Comparison of ENCODE assay signal across 15 mouse cellular contexts in genomic region chr2:7236452-7236851, GRCm38 (mm10).
"Had no signal": no experiment of that assay in that cellular context is flagged by ENCODE, and none has a peak within 500 bp of the region (broad histone marks: within the 10 kb centered on the region; RNA-seq: fewer than 3 reads in every experiment).

No protein-coding gene starts in this region.

- H3K36me3 ChIP-seq: lung, embryonic 15.5 days; midbrain, embryonic 13.5 days; midbrain, embryonic 15.5 days; neural tube, embryonic 12.5 days had no signal

- H3K4me2 ChIP-seq: lung, embryonic 15.5 days; midbrain, embryonic 11.5 days; midbrain, embryonic 13.5 days; midbrain, embryonic 15.5 days; neural tube, embryonic 12.5 days had no signal

- DNase-seq: liver, postnatal 0 days; lung, adult 2 months; lung, postnatal 14 days; lung, postnatal 36 days; thymus, adult 18-20 months; thymus, postnatal 14 days; thymus, postnatal 36 days had no signal

- H3K4me3 ChIP-seq: lung, embryonic 15.5 days; megakaryocyte, embryonic 14.5 days; midbrain, embryonic 13.5 days; midbrain, embryonic 15.5 days; neural tube, embryonic 12.5 days had no signal

- H3K27me3 ChIP-seq: lung, embryonic 15.5 days; megakaryocyte, embryonic 14.5 days; midbrain, embryonic 13.5 days; midbrain, embryonic 15.5 days; neural tube, embryonic 12.5 days had no signal

- H3K4me1 ChIP-seq: lung, embryonic 15.5 days; megakaryocyte, embryonic 14.5 days; midbrain, embryonic 15.5 days; neural tube, embryonic 12.5 days had no signal

- H3K27ac ChIP-seq: lung, embryonic 15.5 days; macrophage; midbrain, embryonic 13.5 days; midbrain, embryonic 15.5 days; neural tube, embryonic 12.5 days had no signal

- H3K9me3 ChIP-seq: lung, embryonic 15.5 days; midbrain, embryonic 13.5 days; midbrain, embryonic 15.5 days; neural tube, embryonic 12.5 days had no signal

- H3K9ac ChIP-seq: liver, postnatal 0 days; lung, embryonic 15.5 days; midbrain, embryonic 13.5 days; midbrain, embryonic 15.5 days; neural tube, embryonic 12.5 days had no signal

- ATAC-seq: lung, postnatal 0 days; midbrain, embryonic 13.5 days; midbrain, embryonic 15.5 days had no signal
